Mouse (Mus musculus): Measurements from ENCODE around the gene Olfr1501. TPM values are rescaled to one million over a fixed set of nuclear protein-coding genes. Genes with fewer than 3 reads are reported as not detected.

The Olfr1501 gene
- total RNA-seq (2023) = not detected

GRCm38 (mm10) chr19:13850592-13850991, at the start of gene Olfr1501:
Olfr1501 (minus strand) TSS chr19:13850692.

GRCm38 (mm10) chr19:13897828-13898227, 47.3 kb upstream of the Olfr1501 start, which contains the start of gene Olfr1504:
Olfr1504 (minus strand) TSS chr19:13897928.

GRCm38 (mm10) chr19:13861495-13861894, 11.0 kb upstream of the Olfr1501 start, which contains the start of gene Olfr1502:
Olfr1502 (plus strand) TSS chr19:13861795.

GRCm38 (mm10) chr19:13830388-13830787, 20.1 kb downstream of the Olfr1501 start, which contains the start of gene Olfr1500:
Olfr1500 (minus strand) TSS chr19:13830488.

GRCm38 (mm10) chr19:13819347-13819746, 31.1 kb downstream of the Olfr1501 start, which contains the start of gene Olfr1499:
Olfr1499 (minus strand) TSS chr19:13819447.

GRCm38 (mm10) chr19:13798102-13798501, 52.4 kb downstream of the Olfr1501 start, which contains the start of gene Olfr1497:
Olfr1497 (minus strand) TSS chr19:13798202.

Other genes with a start within 250 kb of the Olfr1501 start
- gene Olfr1487, start 233.3 kb downstream of the Olfr1501 start, total RNA-seq (2023) = not detected
- not detected for gene Olfr1489, start 219.1 kb downstream of the Olfr1501 start, total RNA-seq (2023)
- not detected for gene Olfr1490, start 199.6 kb downstream of the Olfr1501 start, total RNA-seq (2023)
- gene Olfr1491, start 153.4 kb downstream of the Olfr1501 start, total RNA-seq (2023) = not detected
- gene Olfr1493-ps1, start 127.4 kb downstream of the Olfr1501 start, total RNA-seq (2023) = not detected
- gene Olfr1494, start 111.0 kb downstream of the Olfr1501 start, total RNA-seq (2023) = not detected
- gene Olfr1495, start 86.1 kb downstream of the Olfr1501 start, total RNA-seq (2023) = not detected
- not detected for gene Olfr1496, start 72.8 kb downstream of the Olfr1501 start, total RNA-seq (2023)
- not detected for gene Olfr1497, start 52.5 kb downstream of the Olfr1501 start, total RNA-seq (2023)
- gene Olfr1499, start 31.2 kb downstream of the Olfr1501 start, total RNA-seq (2023) = not detected
- gene Olfr1500, start 20.2 kb downstream of the Olfr1501 start, total RNA-seq (2023) = not detected
- gene Olfr1502, start 11.1 kb upstream of the Olfr1501 start, total RNA-seq (2023) = not detected
- gene Olfr1504, start 47.2 kb upstream of the Olfr1501 start, total RNA-seq (2023) = not detected
- not detected for gene Olfr1505, start 62.8 kb upstream of the Olfr1501 start, total RNA-seq (2023)

Measured in monocyte, adult 59 days (primary cell).